Mouse (Mus musculus): ENCODE results near the gene Slamf7.

DNA sequence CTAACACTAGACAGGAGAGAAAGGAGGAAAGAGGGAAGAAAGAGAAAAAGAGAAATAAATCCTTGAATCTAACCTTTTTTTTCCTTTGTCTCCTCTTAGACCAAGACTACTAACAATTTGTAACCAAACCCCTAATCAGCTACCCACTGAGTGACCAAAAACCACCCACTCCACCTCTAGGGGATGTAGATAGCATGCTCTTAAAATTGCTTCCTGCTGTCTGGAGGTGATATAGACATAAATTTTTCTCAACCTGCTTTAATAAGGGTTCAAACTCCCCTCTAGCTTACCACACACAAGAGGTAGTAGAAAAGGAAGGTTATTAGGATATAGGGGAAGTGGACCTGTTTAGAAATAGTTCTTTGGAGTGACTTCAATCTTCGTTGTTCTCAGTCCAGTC is 14.3 kb upstream of the Slamf7 start:
- no peak for TF ChIP-seq CTCF (conservative IDR thresholded peaks at IDR 0.05; ENCODE audit: low read length)
- TF ChIP-seq POU5F1 (IDR thresholded peaks at IDR 0.05; ENCODE audit: borderline replicate concordance, low read length): no peak
